Mouse (Mus musculus) olfactory bulb, adult 2 months (tissue): ENCODE results near the gene Dctn1.

Experiments
- CTCF ChIP-seq: fragments of 200-500 bp; IDR thresholded peaks from 2 replicates; pipeline ENCODE4 v1.5.1; 2012; ENCODE audit warnings: low read depth, mild to moderate bottlenecking, low read length, moderate library complexity; ENCODE audit not compliant: insufficient read depth
- POLR2A ChIP-seq: fragments of 200-500 bp; IDR thresholded peaks from 2 replicates; pipeline ENCODE4 v1.6.1; 2012; ENCODE audit warnings: mild to moderate bottlenecking, low read depth, low read length, moderate library complexity; ENCODE audit not compliant: insufficient read depth

DNA sequence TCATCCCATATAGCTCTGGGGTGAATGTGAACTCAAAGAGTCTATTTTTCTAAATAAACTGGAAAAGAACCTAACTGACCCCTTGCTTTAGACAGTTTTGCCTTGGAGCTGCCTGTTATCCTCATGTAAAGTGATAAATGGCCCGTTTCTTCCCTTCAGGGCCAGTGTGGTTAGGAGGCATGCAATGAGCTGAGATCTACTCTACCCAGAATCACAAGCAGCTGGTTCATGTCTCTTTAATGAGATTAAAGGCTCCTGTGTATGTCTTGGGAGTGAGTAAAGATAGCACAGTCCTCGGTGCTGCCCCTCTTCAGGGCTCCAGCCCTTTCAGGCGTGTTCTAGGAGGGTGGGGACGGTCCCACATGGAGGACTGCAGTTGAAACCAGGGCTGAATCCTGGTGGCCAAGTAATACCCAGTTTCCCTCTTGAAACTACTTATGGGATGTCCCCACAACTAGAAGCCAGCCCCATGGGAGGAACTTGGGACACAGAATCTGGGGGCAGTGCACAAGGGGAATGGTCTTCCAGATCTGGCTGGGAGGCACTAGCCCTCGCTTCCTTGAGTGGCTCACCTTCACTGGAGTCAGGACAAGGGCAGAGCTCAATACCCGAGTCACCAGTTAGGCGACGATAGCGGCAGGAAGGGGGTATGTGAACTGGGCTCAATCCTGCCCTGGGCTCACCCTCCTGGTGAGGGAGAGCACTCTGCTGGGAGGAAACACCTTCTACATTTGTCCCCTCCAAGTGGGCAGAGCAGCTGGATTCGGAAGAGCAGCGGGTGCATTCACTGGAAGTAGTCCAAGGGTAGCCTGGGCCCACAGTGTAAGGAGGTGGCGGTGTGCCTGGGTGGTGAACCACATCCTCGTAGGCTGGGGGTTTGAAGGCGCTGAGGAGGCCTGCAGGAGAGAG is 46.6 kb upstream of the Dctn1 start:
- TF ChIP-seq CTCF (no peak), POLR2A (no peak)
